Mouse (Mus musculus) spleen, adult 2 months (tissue): ENCODE data around the gene Hoxb7.

Source experiments
- CTCF ChIP-seq: fragments of 200-500 bp; IDR thresholded peaks from 2 replicates; pipeline ENCODE4 v1.5.1; 2011; ENCODE audit warnings: mild to moderate bottlenecking, inconsistent platforms; ENCODE audit not compliant: insufficient read depth, insufficient read length, insufficient replicate concordance; ENCODE audit errors: extremely low read depth
- POLR2A ChIP-seq: fragments of 200-500 bp; IDR thresholded peaks from 2 replicates; pipeline ENCODE4 v1.6.1; 2011; ENCODE audit warnings: low read depth, low read length, inconsistent platforms

DNA sequence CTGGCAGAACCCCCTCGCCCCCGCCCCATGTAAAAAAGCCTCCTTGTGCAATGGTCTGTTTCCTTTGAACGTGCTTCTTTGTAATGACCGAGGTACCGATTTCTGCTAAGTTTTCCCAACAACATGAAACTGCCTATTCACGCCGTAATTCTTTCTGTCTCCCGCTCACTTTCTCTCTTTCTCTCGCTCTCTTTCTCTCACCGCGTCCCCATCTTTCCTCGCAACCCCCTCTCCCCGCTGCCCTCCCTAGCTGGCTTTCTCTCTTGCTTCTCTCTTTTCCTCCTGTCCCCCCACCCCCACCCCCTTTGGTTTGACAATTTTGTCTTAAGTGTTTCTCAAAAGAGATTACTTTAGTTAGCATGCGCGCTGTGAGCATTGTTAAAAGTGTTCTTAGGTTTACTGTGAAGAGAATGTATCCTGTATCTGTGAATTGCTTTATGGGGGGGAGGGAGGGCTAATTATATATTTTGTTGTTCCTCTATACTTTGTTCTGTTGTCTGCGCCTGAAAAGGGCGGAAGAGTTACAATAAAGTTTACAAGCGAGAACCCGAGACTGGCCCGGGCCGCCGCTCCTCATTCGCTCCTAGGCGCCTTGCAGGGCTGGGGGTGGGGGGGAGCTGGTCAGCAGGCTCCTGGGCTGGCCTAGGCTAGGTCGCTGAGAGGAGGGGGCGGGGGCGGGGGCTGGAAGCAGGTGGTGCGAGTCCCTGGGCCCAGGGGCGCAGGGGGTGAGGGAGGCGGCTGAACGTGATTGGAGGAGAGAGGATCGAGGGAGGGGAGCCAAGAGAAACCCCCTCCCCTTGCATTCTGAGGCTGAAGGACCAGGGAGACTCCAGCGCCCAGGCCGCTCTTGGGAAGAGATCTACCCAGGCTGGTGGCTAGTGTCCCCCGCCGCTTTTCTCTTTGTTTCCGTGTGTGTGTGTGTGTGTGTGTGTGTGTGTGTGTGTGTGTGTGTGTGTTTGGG is 1.4 kb upstream of the Hoxb7 start:
- TF ChIP-seq CTCF = no peak
- no peak for TF ChIP-seq POLR2A
